Mouse (Mus musculus): ENCODE data around the gene Fbln2. TPM values are rescaled to one million over a fixed set of nuclear protein-coding genes. Genes with fewer than 3 reads are reported as not detected.

The Fbln2 gene
- polyA plus RNA-seq, 1 experiment from 2014 or later, result 126 TPM

Other genes starting within 250 kb of the Fbln2 start
- gene Iqsec1, start 223.8 kb upstream of the Fbln2 start, polyA plus RNA-seq (2016; fragmentation: Nextera tagmentation; extraction: Ambion mirVana), result 8.9 and 9.8 TPM in 2 replicates
- 5.1 and 5.4 TPM in 2 replicates for gene Nup210, start 95.6 kb upstream of the Fbln2 start, polyA plus RNA-seq (2016; fragmentation: Nextera tagmentation; extraction: Ambion mirVana)
- gene Hdac11, start 55.8 kb upstream of the Fbln2 start, polyA plus RNA-seq (2016; fragmentation: Nextera tagmentation; extraction: Ambion mirVana), result 16.4 and 16.9 TPM in 2 replicates
- gene Wnt7a, start 198.9 kb downstream of the Fbln2 start, polyA plus RNA-seq (2016; fragmentation: Nextera tagmentation; extraction: Ambion mirVana), result 5.1 and 5.7 TPM in 2 replicates